Comparison of ENCODE assay signal across 8 mouse cellular contexts in the genomic region with DNA sequence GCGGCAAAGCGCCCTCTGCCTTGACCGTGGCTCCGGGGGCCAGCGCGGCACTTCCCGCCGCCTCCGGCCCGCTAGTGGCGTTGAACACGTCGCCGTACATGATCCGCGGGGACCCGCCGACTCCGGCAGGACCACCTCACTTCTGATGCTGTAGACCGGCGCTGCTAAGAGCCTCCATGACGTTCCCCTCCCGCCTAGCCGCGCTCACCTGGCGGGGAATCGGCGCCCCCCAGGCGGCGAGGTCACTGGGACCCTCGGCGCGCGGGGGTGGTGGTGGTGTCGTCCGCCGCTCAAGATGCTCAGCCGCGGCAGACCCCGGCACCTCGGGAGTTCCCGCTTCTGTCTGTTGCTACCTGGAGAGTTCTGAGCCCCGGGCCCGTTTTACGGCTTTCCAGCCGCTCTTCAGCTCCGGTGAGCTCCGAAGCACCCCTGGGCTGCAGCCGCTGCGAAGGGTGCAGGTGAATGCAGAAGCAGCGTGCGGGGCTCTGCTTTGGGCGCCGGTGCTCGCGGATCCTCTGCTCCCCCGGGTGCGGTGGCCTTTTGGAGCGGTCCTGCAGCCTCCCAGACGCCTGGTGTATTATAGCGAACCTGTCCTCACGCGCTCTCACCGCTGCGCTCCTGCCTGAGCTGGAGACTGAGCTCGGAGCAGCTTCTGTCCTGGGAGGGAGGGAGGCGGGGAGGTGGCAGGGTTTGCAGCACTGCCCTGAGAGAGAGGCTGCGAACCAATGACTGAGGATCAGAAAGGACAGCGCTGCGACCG. TPM values are rescaled to one million over a fixed set of nuclear protein-coding genes. Genes with fewer than 3 reads are reported as not detected.
A peak's percentile ranks its signal among the peaks of the same experiment; 100 is the strongest.
DNase-seq lines count a peak whose midpoint lies in the region; ATAC-seq lines count a peak whose summit lies in the region.

Gm45623 (minus strand) TSS at position 636 of the 760 bp plus-strand sequence.

- no peaks in the 10 kb centered on the region for H3K9me3 ChIP-seq in hindbrain, embryonic 14.5 days (ENCODE audit: control insufficient read depth, low read length)
- H3K9me3 ChIP-seq in midbrain, embryonic 14.5 days (ENCODE audit: control insufficient read depth, low read length), result no peaks in the 10 kb centered on the region

- no peak for DNase-seq in left cerebral cortex, adult 18-20 months (ENCODE audit: low spot score in 2 of 2)
- DNase-seq in left cerebral cortex, adult 11 months (ENCODE audit: low spot score), result no peak
- DNase-seq in embryo, embryonic 9.5 days (ENCODE audit: extremely low spot score), result peak; percentile 40
- no peak for DNase-seq in hindbrain, embryonic 14.5 days (ENCODE audit: low spot score)
- peak; percentile 65 for DNase-seq in midbrain, embryonic 14.5 days
- no peak for DNase-seq in layer of hippocampus, adult 9-10 months (ENCODE audit: low spot score)
- no peak for DNase-seq in yolk sac, embryonic 10.5 days (ENCODE audit: low spot score)
- DNase-seq in layer of hippocampus, postnatal 36 days, result no peak

- peaks cover 11% of the 10 kb centered on the region; the same call in 1 of the 2 replicates for H3K4me1 ChIP-seq in hindbrain, embryonic 14.5 days (replicated peaks; ENCODE audit: control insufficient read depth, insufficient read depth, low read length)
- peaks cover 15% of the 10 kb centered on the region for H3K4me1 ChIP-seq in midbrain, embryonic 14.5 days (ENCODE audit: control insufficient read depth, insufficient read depth, low read length)

- peak within 1 kb of the TSS; percentile 56 for H3K9ac ChIP-seq in hindbrain, embryonic 14.5 days
- H3K9ac ChIP-seq in midbrain, embryonic 14.5 days (replicated peaks; ENCODE audit: low read length), result peak within 1 kb of the TSS; percentile 58

- no peaks in the 10 kb centered on the region for H3K36me3 ChIP-seq in hindbrain, embryonic 14.5 days (replicated peaks; ENCODE audit: control insufficient read depth, insufficient read depth)
- H3K36me3 ChIP-seq in midbrain, embryonic 14.5 days (ENCODE audit: control insufficient read depth, insufficient read depth, low read length), result no peaks in the 10 kb centered on the region

- 0 out of 2 replicates have a peak, but pooled peaks have one; percentile 29 for ATAC-seq in hindbrain, embryonic 14.5 days (ENCODE audit: low FRiP score)
- ATAC-seq in midbrain, embryonic 14.5 days (ENCODE audit: low FRiP score, low TSS enrichment), result no peak

- peaks cover 60% of the 10 kb centered on the region for H3K27me3 ChIP-seq in hindbrain, embryonic 14.5 days (ENCODE audit: control insufficient read depth, insufficient read depth, low read length)
- H3K27me3 ChIP-seq in midbrain, embryonic 14.5 days (ENCODE audit: control insufficient read depth, insufficient read depth, low read length), result peaks cover 34% of the 10 kb centered on the region

- peak within 1 kb of the TSS; percentile 95 for H3K4me2 ChIP-seq in hindbrain, embryonic 14.5 days (replicated peaks)
- H3K4me2 ChIP-seq in midbrain, embryonic 14.5 days (ENCODE audit: low read length), result peak within 1 kb of the TSS; percentile 93

- WGBS in hindbrain, embryonic 14.5 days, result under 1% methylated on average over 70 of the region's 71 CpGs
- under 1% methylated on average over 71 of the region's 71 CpGs for WGBS in midbrain, embryonic 14.5 days

- peak within 1 kb of the TSS; percentile 49 for H3K4me3 ChIP-seq in hindbrain, embryonic 14.5 days (replicated peaks; ENCODE audit: low read length)
- peak within 1 kb of the TSS; percentile 46 for H3K4me3 ChIP-seq in midbrain, embryonic 14.5 days (replicated peaks; ENCODE audit: low read depth, low read length)

- no peak within 1 kb of the TSS for H3K27ac ChIP-seq in hindbrain, embryonic 14.5 days
- no peak within 1 kb of the TSS for H3K27ac ChIP-seq in midbrain, embryonic 14.5 days (replicated peaks; ENCODE audit: low read depth, low read length)

RNA-seq across cellular contexts. Expression of gene Gm45623, which starts in this region (rescaled TPM):
- 10 to 100 TPM; 12.6 to 13.5 TPM for total RNA-seq in left cerebral cortex, adult 18-20 months (2021)
- 2.8 and 2.9 TPM in 2 replicates for polyA plus RNA-seq in hindbrain, embryonic 14.5 days (2014; fragmentation: Nextera tagmentation; extraction: Ambion mirVana)
- 1.1 and 2.1 TPM in 2 replicates for polyA plus RNA-seq in midbrain, embryonic 14.5 days (2014; fragmentation: Nextera tagmentation; extraction: Ambion mirVana)
- total RNA-seq in layer of hippocampus, postnatal 36 days (2021), result 1 to 10 TPM in 1 of 2 experiments, under 1 TPM in 1; 0.96 to 1.0 TPM

Comparison
In these comparisons a context has a peak if more than half of its experiments do, and no peak if none do; other contexts are left out.
1. RNA of gene Gm45623 (total RNA-seq): 12.6 to 13.5 TPM in left cerebral cortex, adult 18-20 months; 0.96 to 1.0 TPM in layer of hippocampus, postnatal 36 days; every median in the first group is over 4 times any median in the second.
2. DNase-seq: peak in embryo, embryonic 9.5 days (single experiment) and midbrain, embryonic 14.5 days (single experiment); none in left cerebral cortex, adult 18-20 months (0 of 2), left cerebral cortex, adult 11 months (single experiment), hindbrain, embryonic 14.5 days (single experiment), layer of hippocampus, adult 9-10 months (single experiment), yolk sac, embryonic 10.5 days (single experiment) and layer of hippocampus, postnatal 36 days (0 of 2).